Mouse (Mus musculus) erythroblast, adult 5-6 weeks (primary cell): ENCODE results near the gene Fstl4. TPM values are rescaled to one million over a fixed set of nuclear protein-coding genes. Genes with fewer than 3 reads are reported as not detected.
"Not testable (repeated sequence)": the region's sequence is repeated elsewhere in the genome, so short reads cannot be mapped to it uniquely, and the experiment has no call there.

ENCODE experiments used
- ATAC-seq: replicated peaks from 2 replicates; pipeline ENCODE4 v1.8.0; 2016; ENCODE audit warnings: moderate number of reproducible peaks, mild to moderate bottlenecking, moderate TSS enrichment, inconsistent platforms; ENCODE audit not compliant: poor library complexity, low FRiP score, severe bottlenecking
- total RNA-seq, 2 experiments: library from RNA; stranded (forward) in 1 of 2; stranded (reverse) in 1 of 2; fragments of 150-400 nt in 1 of 2; fragments of 200-764, 138-1000 nt in 1 of 2; gene quantifications; 2 replicates each; pipeline versions ENCODE4 v1.2.3 to v1.2.4; 2015 to 2017; ENCODE audit warnings: low replicate concordance in 2 of 2

Fstl4 gene
- total RNA-seq, 2 experiments from 2014 or later, result not detected

DNA sequence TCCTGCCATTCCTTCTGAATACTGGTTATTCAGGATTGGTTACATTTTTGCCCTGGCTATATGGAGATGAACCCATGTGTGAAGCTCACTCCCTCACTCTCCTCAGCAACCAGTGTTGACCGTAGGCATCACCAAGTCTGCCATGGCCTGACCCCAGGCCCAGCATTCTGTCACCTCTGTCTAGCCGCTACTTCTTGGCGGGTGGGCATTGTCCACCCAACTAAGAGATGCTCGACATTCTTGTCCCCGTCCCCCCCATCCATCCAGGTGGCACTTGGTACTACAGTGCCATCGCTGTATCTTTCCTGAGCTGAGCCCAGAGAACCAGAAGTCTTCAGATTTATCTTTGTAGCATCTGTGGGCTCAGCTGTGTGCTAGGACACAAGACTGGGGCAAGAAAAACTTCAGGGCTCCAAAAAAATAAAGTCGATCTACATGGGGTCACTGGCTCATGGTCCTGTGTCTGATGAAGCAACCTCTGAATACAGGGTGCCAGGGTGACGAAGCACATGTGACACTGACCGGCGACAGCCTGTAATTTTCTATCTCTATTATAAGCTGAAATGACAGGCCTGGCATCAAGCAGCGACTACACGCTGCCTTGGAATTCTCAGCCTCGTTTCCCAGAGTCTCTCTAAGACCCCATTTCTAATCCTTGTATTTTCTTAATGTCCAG is 417.9 kb downstream of the Fstl4 start:
- ATAC-seq, result no peak

DNA sequence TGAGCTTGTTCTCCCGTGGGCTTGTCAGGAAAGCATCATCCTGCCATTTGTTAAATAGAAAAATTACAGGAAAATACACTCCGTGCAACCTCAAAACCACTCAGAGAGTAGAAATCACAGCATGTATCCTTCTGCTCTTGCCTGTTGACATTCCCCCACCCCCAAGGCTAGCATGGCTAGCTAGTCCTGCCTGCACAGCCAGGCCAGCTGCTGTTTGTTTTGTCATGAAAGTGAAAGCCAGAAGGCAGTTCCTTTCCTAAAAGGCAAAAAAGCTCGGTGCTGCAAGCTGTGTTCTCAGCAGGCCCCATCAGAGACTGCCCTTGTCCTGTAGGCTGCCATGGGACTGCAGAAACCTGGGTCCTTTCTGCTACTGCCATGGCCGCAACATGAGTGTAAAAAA is 418.4 kb downstream of the Fstl4 start:
- no peak for ATAC-seq

DNA sequence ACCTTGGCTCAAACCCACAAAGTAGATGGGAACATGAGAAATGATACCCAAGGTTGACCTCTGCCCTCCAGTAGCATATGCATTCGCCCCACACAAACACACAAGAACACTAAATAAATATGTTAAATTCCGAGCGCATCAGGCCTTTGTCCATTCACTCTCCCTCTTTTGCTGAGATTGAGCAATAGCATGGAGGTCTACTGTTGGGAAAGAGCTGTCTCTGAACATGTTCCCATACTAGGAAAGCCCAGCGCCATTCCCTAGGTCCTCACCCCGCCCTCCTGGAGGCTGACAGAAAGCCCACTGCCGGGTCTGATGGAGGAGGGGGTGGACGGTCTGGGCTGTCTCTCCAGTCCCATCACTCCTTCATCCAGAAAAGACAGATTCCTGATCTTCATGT is 419.6 kb downstream of the Fstl4 start:
- no peak for ATAC-seq

DNA sequence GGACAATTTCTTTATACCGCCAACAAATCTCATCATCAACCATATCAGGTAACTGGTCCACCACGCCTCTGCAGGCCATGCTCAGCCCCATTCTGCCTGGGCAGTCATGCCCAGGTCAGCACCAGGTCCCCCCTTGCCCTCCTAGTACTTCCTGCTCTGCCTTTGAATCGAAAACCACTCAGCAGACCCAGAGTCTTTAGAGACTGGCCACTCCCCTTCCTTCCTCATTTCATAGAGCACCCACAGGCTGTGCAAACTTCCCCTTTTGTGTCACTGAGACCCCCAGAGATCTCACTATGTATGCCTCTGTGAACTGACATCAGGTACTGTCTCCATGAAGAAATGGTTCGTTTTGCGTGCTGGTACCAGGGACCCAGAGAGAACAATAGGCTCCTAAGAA is 420.3 kb downstream of the Fstl4 start:
- no peak for ATAC-seq

- ATAC-seq, result no peak
These were observed 423.1 kb downstream of the Fstl4 start for GRCm38 (mm10) chr11:53187427-53188140.

DNA sequence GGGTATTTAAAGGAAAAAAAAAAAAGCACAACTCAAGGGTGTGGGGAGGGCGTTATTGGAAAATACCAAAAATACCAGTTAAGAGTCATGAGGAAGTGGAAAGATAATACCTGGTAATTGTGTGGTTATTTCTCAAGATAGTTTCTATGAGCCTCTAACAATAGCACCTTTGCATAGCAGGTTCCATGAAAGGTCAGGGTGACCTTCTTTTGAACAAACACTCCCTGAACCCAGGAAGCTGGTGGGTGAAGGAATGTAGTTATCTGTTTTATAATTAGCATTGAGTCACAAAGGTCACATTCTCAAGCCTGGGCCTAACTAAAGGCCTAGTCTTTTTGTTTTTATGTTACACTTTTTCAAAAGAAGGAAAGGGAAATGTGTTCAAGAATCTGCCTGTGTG is 432.1 kb downstream of the Fstl4 start:
- not testable (repeated sequence) for ATAC-seq

DNA sequence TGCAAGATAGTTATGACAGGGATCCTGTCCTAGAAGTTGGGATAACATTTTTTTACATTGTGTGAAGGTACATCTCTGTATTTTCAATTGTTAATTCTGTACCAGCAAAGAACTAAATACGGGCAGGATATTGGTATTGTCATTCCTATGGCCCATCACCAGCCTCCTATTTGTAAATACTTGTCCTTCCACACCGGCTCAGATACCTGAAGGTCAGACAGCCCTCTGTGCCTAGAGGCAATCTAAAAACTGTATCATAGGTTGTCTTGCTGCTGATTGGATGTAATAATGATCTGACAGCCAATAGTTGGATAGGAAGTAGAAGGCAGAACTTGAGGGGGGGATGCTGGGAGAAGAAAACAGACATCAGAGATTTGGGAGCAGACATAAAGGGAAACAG is 432.7 kb downstream of the Fstl4 start:
- no peak for ATAC-seq

DNA sequence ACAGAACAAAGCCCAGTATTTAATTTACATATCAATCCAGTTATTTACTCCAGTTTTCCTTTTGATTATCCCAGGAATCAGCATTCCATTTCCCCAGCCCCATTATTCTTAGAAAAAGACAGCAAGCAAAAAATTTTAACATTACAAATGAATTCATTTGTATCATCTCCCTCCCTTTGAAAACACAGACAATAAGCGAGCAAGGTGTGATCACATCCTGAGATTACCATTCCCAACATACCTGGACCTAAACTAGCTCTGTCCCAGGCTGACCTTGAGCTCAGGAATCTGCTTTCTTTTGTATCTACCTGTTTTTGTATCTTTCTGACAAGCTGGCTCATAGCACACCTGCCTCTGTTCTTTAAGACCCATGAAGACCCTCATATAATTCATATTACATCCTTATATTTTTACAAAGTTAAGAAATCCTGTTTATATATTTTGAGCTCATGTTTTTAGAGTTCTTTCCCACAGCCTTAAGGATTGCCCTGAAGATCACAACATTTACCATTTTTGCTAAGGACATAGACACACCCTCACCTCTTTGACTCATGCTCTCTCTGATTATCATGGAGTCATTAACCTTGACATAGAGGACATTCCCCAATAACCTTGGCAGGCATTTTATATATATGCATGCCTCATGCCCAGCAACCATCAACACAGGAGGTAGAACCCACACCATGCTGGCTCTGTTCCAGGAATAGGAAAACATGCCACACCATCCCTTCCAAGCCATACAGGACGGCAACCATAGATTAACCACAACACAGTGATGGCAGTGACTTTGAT is 438.2 kb downstream of the Fstl4 start:
- no peak for ATAC-seq

DNA sequence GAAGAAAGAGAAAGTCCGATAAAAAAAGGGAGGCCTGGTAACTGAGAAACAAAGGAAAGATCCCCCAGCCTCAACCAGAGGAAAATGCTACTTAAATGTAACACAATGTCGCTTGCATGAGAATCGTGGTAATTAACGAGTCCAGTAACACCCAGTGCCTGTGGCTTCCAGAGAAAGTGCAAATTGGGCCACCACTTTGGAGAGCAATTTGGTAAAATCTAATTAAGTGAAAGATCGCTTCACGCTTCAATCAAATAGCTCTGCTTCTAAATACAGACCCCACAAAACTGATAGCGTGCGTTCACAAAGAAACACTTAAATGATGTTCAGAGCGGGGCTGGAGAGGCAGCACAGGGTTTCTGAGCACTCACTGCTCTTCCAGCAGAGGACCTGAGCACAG is 446.4 kb downstream of the Fstl4 start:
- no peak for ATAC-seq

DNA sequence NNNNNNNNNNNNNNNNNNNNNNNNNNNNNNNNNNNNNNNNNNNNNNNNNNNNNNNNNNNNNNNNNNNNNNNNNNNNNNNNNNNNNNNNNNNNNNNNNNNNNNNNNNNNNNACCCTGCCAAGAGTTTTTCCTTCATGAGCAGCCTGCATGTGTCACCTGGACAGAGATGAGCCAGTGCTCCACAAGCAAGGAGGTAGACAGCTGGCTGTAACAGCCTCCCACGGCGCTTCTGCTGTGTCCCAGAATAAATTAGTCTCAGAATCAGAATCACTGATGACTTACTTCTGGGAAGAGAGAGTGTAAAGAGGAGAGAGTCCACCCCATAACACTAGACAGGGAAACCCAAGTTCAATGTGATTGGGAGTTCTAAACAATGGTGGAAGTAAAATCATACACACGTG is 464.6 kb downstream of the Fstl4 start:
- no peak for ATAC-seq

DNA sequence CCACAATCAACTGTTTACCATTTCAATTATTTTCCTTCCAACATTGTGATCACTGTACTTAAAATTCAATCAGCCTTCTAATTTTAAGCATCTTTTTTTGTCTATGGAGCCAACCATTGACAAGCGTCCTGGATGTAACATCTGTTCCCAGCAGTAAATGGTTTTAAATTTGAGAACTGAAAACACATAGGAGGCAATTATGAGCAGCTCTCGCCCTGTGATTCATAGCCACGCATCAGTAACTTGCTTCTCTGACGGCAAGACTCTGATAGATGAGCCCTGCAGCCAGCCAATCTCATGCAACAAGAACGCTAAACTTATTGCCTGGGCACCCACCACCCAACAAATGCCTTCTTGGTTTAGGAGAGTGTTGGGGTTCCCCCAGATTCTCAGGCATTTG is 467.4 kb downstream of the Fstl4 start:
- no peak for ATAC-seq

DNA sequence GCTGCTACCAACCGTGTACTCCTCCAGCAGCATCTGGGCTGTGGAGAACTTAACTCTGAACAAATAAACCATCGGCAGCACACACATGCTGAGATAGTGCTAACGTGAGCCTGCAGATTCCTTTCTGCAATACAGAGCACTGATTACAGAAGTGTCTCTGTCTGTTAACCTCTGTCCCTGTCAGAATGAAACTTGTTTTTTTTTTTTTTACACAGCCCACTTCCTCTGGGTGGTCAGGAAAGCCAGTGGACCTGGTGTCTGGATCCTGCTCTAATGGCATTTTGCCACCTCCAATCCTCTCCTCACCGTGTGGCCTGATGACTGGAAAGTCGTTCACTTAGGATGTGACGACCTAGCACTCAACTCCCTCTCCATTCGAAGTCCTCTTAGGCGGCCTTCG is 469.2 kb downstream of the Fstl4 start:
- ATAC-seq, result no peak
